Mouse (Mus musculus): ENCODE data around the gene Sorl1.

Gene Sorl1

GRCm38 (mm10) chr9:41958282-41958681, 165.8 kb downstream of the Sorl1 start:
- DNase-seq (ENCODE audit: low read depth, low spot score), result no peak

DNA sequence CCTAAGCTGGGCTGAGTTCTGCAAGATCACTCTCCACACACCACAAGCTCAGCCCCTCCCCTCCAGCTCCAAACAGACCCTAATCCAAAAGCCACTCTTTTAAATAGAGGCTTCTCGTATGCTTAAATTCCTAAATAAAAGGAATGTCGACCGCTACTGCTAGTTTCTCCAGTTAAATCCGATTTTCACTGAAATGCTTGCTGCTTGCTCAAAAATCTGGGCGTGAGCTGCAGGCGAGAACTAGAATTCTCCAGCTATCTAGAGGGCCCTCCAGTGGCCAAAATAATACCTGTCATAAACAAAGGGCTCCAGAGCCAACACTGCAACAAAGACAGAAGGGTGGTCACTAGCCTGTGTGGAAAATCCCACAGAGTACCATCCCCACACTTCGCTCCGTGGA, 170.6 kb downstream of the Sorl1 start:
- peak; percentile 71 for DNase-seq (ENCODE audit: low read depth, low spot score)

DNA sequence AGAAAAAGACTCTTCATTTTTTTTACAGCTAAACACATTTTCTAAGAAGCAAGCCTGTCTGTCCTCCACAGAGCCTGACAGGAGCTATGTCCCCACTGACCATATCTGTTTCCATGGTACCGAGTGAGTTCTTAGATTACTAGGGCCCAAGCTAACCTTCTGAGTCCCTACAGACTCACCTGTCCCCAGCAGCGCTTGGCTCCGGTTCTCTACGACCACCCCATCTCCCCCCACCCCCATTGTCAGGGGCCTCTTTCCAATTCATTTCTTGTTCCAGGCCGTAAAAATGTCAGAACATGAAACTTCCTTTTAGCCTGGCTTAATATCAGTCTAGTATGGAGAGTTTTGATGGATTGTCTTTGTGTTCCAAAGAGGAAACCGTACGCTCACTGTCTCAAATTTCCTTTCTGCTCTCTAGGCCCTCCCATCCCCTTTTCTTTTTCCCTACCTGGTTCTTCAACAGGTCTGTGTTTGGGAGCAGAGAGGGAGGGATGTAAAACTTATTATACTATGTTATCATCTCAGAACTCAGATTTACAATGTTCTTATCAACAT, 171.4 kb downstream of the Sorl1 start:
- DNase-seq (ENCODE audit: low read depth, low spot score), result no peak

- DNase-seq (ENCODE audit: low read depth, low spot score), result peak; percentile 75
Observed at GRCm38 (mm10) chr9:41951472-41952129, 172.5 kb downstream of the Sorl1 start.

- peak; percentile 82 for DNase-seq (ENCODE audit: low read depth, low spot score)
Observed at GRCm38 (mm10) chr9:41950991-41951451, 173.1 kb downstream of the Sorl1 start.

DNA sequence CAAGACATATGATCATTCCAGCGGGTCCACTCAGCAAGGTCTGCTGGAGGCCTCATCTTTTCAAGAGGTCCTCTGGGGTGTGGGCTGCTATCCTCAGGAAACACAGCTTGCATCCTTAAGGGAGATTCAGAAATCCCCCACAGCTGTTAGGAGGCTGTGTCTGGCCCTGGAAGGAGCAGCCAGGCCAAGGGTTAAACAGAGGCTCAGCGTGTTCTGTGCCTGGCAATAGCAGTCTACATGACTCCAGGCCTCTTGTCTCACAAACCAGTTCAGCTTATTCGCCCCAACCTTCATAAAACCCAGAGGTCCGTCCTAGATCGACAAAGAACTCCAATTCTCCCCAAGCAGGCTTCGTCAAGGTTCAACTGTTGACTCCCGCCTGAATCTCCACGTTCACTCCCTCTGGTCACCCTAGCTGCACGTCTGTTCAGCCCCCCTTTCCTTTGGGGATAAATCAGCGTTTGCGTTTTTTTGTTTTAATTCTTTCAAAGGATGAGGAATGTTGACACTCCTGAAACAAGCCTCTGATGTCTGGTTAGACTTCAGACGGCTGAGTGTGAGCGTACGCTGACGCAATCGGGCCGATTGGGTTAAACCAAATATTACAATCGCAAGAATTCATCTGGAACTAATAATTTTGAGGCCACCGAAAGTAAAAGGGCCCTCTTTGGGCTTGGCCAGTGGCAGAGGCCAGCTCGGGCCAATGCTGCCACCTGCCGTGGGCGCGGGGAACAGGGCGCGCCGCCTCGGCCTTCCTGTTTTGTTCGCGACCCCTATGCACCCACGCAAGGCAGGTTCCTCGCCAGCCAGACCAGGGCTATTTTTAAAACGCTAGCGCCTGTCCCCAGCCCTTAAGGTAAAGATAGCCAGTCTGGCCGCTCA, 173.7 kb downstream of the Sorl1 start:
- peak; percentile 65 for DNase-seq (ENCODE audit: low read depth, low spot score)

DNA sequence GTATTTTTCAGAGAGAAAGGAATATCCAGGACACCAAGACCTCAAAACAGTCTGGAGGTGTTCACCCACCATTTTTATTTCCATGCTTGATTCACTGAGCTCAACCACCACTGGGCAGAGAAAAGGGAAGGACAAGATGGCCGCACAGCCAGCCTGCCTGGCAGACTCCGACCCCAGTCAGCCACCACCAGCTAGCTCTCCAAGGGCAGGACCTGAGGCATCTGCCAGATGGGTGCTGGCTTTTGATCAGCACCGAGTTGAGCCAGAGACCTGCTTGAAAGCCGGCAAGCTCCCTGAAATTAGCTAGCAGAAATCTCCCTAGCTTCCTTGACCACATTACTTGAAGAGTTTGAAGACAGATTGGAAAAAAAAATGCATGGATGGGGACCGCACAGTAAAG, 174.6 kb downstream of the Sorl1 start:
- DNase-seq (ENCODE audit: low read depth, low spot score), result no peak

GRCm38 (mm10) chr9:41944964-41945363, 179.1 kb downstream of the Sorl1 start:
- DNase-seq (ENCODE audit: low read depth, low spot score), result no peak

DNA sequence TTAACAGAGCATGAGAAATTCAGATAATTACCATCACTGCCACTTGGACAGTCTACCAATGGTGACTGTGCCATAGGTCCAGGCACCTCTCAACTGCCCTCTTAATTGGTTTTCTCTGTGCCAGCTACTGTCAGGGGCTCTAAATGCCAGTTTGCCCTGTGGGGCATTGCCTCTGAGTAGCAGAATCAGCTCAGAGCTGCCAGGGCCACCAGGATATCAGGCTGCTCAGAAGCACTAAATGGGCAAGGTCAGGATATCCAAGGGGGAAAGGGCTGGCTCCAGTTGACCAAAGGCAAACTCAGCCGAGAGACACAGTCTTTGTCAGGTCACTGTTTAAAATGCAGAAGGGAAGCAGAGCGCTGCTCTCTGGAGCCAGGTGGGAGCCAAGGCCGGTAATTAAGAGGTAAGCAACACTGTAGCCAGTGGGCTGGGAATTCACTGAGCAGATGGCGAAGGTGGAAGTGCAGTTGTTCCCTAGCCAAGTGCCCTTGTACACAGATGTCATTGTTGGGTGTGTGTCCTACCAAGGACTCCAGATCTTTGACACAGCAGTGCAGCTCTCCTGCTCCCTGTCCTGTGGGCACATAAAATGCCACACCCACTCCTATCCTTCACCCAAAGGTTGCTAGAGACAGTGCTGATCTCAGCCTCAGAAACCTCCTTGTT, 181.0 kb downstream of the Sorl1 start:
- no peak for DNase-seq (ENCODE audit: low read depth, low spot score)

GRCm38 (mm10) chr9:41940311-41940853, 183.7 kb downstream of the Sorl1 start:
- DNase-seq (ENCODE audit: low read depth, low spot score), result no peak

DNA sequence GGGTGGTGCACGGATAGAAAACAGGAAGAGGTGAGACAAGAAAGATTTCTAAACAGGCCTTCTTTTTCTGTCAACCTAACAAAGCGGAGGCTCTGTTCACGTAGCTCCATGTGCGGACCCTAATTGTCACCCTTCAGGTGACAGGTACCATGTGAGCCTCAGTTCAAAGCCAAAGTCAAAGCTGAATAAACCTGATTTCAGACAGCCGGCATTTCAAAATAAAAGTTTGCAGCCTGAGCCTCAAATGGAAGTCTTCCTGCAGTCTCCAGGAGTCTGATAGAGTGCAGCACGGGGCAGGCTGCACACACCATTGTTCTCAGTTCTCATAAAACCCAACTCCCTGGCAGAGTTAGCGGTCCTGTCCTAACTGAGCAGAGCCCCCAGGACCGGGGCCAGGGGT, 185.6 kb downstream of the Sorl1 start:
- DNase-seq (ENCODE audit: low read depth, low spot score), result no peak

- no peak for DNase-seq (ENCODE audit: low read depth, low spot score)
Observed at GRCm38 (mm10) chr9:41937967-41938348, 186.1 kb downstream of the Sorl1 start.

DNA sequence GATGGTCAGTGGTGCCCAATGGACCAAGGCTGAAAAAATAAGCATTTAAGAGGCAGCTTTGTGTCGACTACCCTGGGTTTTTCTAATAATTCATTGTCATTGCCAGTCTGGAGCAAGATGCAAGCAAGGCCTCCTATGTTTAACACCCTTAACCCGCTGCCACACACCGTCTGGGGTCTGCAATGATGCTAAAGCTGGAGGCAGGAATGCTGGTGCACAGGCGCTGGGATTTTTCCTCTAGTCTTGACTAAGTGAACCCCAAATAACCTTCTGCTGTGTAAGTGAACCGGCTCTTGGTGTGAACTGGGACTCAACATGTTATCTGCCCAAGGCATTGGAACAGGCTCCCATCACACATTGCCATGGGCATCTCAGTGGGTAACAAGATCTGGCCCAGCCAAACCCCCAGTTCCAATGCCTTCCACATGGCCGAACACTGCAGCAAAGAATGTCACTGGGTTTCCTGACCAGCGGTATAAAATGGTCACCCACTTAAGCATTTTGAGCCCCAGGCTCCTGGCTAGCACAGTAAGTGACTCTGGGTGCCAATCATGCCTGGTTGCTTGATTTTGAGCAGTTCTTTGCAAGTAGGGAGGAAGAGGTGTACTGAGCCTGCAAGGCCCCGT, 186.6 kb downstream of the Sorl1 start:
- DNase-seq (ENCODE audit: low read depth, low spot score), result no peak

GRCm38 (mm10) chr9:41936598-41936997, 187.5 kb downstream of the Sorl1 start:
- peak; percentile 73 for DNase-seq (ENCODE audit: low read depth, low spot score)

DNA sequence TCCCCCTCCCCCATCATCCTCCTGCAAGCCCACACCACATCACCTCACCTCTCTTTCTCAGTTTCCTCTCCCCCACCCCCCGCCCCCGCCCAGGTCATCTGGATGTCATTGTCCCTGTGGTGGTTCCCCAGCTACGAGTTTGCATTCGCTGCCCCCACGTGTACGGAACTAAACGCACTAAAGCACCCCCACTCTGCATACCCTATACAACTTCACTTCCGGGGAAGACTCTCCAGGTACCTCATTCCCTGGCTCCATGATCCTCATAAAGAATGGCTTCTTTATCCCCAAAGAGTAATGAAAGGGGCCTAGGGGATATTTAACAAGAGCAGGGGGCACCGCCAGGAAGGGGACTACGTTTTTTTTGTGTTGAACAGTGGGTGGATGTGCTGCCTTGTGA, 188.1 kb downstream of the Sorl1 start:
- no peak for DNase-seq (ENCODE audit: low read depth, low spot score)

DNA sequence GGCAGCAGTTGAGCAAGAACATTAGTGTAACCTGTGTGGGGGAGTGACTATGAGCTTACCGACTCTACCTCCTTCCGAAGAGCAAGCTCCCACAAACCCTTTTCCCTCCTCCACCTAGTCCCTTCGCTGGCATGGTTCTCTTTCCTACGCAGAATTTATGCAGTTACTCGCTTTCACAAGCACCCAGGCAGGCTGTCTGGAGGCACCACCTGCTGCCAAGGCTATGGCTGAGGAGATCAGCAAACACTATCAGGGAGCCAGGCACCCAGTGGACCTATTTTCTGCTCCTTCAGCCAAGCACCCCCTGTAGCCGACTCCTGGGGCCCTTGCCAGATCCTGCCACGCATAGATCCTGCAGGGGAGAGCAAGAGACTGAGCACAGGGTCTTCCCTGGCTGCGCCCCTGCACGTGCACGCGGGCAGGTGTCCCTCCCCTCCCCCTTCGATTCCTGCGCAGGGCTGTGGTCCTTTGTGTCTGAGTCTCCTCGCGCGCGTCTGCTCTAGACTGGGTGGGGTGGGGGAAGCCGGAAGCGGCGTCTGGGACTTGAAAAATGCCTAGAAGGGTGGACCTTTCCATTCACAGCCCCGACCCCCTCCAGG, 188.6 kb downstream of the Sorl1 start:
- peak; percentile 98 for DNase-seq (ENCODE audit: low read depth, low spot score)

DNA sequence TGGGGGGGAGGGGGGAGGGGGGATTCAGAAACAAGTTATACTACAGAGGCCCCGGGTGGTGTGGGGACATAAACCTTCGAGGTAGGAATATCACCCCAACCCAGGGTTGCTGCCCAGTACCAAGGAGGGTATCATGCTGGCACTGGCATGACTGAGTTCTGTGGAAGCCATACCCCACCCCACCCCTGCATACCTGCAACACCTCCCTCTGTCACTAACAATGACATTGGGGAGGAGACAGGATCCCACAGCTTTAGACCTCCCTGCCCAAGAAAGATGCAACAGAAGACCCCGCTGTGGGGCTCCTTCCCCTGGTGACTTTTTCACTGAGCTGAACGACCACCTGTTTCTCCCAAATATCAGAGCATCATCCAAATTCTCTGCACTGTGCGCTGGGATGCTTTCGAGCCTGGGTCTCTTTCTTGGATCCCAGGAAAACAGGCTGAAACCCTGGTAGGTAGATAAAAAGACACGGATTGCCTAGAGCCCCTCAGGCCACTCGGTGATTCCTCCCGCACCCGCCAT, 189.2 kb downstream of the Sorl1 start:
- no peak for DNase-seq (ENCODE audit: low read depth, low spot score)

DNA sequence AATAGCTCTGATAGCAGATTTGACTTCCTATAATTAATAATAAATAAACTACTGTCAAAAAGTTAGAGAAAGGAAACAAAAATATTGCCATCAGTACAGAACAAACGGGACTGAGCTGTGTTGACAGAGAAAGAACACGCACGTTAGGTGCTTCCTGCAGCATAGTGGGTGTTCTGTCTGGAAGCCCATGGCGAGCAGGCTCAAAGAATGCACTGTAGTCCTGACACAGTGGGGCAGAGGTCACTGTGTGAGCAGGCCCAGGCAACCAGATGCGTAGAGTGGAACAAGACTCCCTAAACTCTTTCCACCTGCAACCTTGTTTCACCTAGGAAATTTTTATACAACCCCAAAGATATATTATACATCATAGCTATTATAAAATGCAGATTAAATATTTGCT, 194.1 kb downstream of the Sorl1 start:
- DNase-seq (ENCODE audit: low read depth, low spot score), result no peak

DNA sequence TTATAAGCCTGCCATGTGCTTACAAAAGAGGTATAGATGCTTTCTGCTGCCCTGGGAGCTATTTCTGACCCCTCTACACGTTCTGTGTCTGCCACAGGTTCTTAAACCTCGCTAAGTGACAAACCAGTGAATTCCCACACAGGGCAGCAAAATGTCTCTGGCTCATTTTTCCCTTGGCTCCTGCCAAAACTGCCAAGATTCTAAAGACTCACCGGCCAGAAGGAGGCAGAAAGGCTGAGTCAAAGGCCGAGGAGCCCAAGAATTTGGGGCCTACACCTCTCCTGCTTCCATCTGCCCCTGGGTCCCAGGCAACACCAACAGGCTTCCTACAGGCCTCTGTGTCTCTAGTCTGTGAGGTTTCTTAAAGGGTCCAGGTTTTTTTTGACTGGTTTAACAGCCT, 198.4 kb downstream of the Sorl1 start:
- no peak for DNase-seq (ENCODE audit: low read depth, low spot score)

GRCm38 (mm10) chr9:41924140-41924539, 200.0 kb downstream of the Sorl1 start:
- no peak for DNase-seq (ENCODE audit: low read depth, low spot score)

DNA sequence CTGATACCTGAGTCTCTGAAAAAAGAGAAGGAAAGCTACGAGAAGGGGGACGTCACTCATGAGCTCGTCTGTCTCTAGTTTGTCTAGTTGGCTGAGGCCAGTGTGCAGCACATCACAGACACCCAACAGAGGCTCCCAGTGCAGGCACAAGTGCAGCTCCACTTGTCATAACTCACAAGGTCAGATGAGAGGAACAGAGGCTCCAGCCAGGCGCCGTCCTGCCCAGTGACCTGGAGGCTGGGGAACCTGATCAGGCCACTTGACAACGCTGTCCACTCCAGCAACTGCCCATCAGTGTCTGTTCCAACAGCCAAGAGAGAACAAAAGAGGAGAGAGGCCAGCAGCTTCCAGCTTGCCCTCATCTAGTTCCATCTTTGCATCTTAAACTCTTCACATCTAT, 201.7 kb downstream of the Sorl1 start:
- DNase-seq (ENCODE audit: low read depth, low spot score), result no peak

Data from ES-CJ7 (cell line).